Mouse (Mus musculus): ENCODE results near the gene Fat1. TPM values are rescaled to one million over a fixed set of nuclear protein-coding genes. Genes with fewer than 3 reads are reported as not detected.
"Not testable (repeated sequence)": the region's sequence is repeated elsewhere in the genome, so short reads cannot be mapped to it uniquely, and the experiment has no call there.

Fat1 gene
- polyA plus RNA-seq, 1 experiment from 2014 or later, result 23.1 TPM

GRCm38 (mm10) chr8:45062311-45062710 lies 127.1 kb downstream of the Fat1 start:
- Histone ChIP-seq H3K4me3 (ENCODE audit: low read depth, low read length) (no peak overlapping the region), H3K9ac (ENCODE audit: low read length) (no peak overlapping the region), H3K4me2 (no peak overlapping the region), H3K27me3 (ENCODE audit: control insufficient read depth, insufficient read depth, low read length) (no peaks in the 10 kb centered on the region), H3K36me3 (ENCODE audit: control insufficient read depth, insufficient read depth, low read length) (no peaks in the 10 kb centered on the region), H3K27ac (ENCODE audit: low read depth, low read length) (no peak overlapping the region), H3K4me1 (ENCODE audit: control insufficient read depth, insufficient read depth, low read length) (peaks cover 3% of the 10 kb centered on the region; the same call in 1 of the 2 replicates), H3K9me3 (ENCODE audit: control insufficient read depth, low read length) (no peaks in the 10 kb centered on the region)
- no peak for ATAC-seq (ENCODE audit: low FRiP score)
- WGBS, result 91% methylated on average over 11 of the region's 11 CpGs
- DNase-seq (ENCODE audit: low spot score, missing footprints), result no peak

DNA sequence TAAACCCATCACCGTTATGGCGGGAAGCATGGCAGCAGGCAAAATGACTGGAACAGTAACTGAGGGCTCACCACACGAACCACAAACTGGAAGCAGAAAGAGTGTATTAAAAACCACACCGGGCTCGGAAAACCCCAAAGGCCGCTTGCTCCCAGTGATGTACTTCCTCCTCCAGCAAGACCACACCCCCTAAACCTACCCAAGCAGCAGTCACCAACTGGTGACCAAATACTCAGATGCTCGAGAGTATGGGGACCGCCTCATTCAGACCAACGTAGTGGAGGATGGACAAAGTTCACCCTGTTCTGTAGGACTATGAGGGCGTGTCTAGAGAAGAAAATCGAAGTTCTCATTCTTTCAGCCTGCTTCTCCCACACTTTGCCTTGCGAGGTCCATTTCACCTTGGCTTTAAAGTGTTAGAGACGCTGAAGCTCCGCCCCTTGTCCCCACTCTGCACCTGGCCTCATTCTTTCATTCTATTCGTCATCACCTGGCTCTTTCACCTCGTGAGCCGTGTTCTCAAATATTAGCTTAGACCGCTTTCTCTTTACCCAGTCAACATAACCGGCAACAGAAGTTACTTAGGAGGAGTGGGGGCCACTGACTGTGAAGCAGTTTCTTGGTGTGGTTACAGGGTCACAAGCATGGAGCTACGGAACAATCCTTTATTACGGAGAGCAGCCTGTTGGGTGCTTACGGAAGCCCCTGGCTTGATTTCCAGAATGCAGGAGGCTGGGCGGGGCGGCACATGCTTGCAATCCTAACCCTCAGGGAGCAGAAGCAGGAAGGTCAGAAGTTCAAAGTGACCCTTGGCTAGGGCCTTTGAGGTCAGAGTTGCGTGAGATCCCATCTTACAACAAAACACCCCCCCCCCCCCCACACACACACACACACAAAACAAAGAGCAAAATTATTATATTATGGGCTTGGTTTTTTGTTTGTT lies 128.0 kb downstream of the Fat1 start:
- peak; percentile 60 for DNase-seq (ENCODE audit: low spot score, missing footprints)
- H3K4me3 ChIP-seq (ENCODE audit: low read depth, low read length), result no peak overlapping the region
- no peaks in the 10 kb centered on the region for H3K27me3 ChIP-seq (ENCODE audit: control insufficient read depth, insufficient read depth, low read length)
- H3K27ac ChIP-seq (ENCODE audit: low read depth, low read length), result no peak overlapping the region
- H3K4me2 ChIP-seq, result no peak overlapping the region
- peak; percentile 28; the same call in 1 of the 2 replicates for ATAC-seq (ENCODE audit: low FRiP score)
- no peaks in the 10 kb centered on the region for H3K9me3 ChIP-seq (ENCODE audit: control insufficient read depth, low read length)
- peaks cover 3% of the 10 kb centered on the region; the same call in 1 of the 2 replicates for H3K4me1 ChIP-seq (ENCODE audit: control insufficient read depth, insufficient read depth, low read length)
- WGBS, result 77% methylated on average over 25 of the region's 25 CpGs
- no peak overlapping the region for H3K9ac ChIP-seq (ENCODE audit: low read length)
- no peaks in the 10 kb centered on the region for H3K36me3 ChIP-seq (ENCODE audit: control insufficient read depth, insufficient read depth, low read length)

DNA sequence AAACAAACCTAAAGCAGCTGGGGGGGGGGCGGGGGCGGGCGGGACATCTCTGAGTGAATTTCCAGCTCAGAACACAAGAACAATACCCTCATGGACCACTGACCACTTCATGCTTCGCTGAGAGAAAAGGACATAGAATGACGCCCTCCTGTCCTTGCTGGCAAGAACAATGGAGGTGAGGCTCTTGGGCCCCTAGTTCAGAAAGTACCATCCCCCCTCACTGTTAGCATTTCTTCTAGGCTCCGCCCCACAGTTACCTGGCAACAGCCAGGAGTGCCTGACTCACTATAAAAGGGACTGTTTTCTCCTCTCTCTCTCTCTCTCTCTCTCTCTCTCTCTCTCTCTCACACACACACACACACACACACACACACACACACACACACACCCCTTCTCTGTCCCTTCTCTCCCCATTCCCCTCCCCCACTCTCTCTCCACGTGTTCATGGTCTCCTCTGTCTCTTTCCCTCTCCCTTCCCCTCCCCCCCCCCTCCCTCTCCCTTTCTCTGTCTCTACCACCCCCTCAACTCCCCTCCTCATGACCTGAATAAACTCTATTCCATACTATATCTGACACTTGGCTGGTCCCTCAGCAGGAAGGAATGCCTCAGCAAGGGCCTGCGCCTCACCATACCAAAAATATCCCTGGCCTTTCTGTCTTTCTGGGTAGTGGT lies 129.1 kb downstream of the Fat1 start:
- WGBS, result 31% methylated on average over 7 of the region's 8 CpGs
- Histone ChIP-seq H3K4me1 (ENCODE audit: control insufficient read depth, insufficient read depth, low read length) (peaks cover 6% of the 10 kb centered on the region; the same call in 1 of the 2 replicates), H3K27me3 (ENCODE audit: control insufficient read depth, insufficient read depth, low read length) (no peaks in the 10 kb centered on the region), H3K4me3 (ENCODE audit: low read depth, low read length) (no peak overlapping the region), H3K36me3 (ENCODE audit: control insufficient read depth, insufficient read depth, low read length) (no peaks in the 10 kb centered on the region), H3K4me2 (no peak overlapping the region), H3K27ac (ENCODE audit: low read depth, low read length) (no peak overlapping the region), H3K9ac (ENCODE audit: low read length) (no peak overlapping the region), H3K9me3 (ENCODE audit: control insufficient read depth, low read length) (no peaks in the 10 kb centered on the region)
- DNase-seq (ENCODE audit: low spot score, missing footprints) (no peak), ATAC-seq (ENCODE audit: low FRiP score) (peak; percentile 71)

DNA sequence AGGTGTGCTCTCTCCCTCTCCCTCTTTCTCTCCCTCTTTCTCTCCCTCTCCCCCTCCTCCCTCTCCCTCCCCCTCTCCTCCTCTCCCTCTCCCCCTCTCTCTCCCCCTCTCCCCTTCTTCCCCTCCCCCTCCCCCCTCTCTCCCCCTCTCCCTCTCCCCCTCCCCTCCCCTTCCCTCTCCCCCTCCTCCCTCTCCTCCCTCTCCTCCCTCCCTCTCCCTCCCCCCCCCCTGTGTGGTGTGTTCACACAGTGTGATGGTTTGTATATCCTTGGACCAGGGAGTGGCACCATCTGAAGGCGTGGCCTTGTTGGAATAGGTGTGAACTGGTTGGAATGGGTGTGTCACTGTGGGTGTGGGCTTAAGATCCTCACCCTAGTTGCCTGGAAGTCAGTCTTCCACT lies 130.1 kb downstream of the Fat1 start:
- ATAC-seq (ENCODE audit: low FRiP score); H3K9me3 ChIP-seq (ENCODE audit: control insufficient read depth, low read length); H3K9ac ChIP-seq (ENCODE audit: low read length); H3K27ac ChIP-seq (ENCODE audit: low read depth, low read length); H3K27me3 ChIP-seq (ENCODE audit: control insufficient read depth, insufficient read depth, low read length); DNase-seq (ENCODE audit: low spot score, missing footprints); H3K4me2 ChIP-seq; H3K4me1 ChIP-seq (ENCODE audit: control insufficient read depth, insufficient read depth, low read length); H3K4me3 ChIP-seq (ENCODE audit: low read depth, low read length); H3K36me3 ChIP-seq (ENCODE audit: control insufficient read depth, insufficient read depth, low read length): not testable (repeated sequence)
- 100% methylated on average over 1 of the region's 1 CpGs for WGBS

DNA sequence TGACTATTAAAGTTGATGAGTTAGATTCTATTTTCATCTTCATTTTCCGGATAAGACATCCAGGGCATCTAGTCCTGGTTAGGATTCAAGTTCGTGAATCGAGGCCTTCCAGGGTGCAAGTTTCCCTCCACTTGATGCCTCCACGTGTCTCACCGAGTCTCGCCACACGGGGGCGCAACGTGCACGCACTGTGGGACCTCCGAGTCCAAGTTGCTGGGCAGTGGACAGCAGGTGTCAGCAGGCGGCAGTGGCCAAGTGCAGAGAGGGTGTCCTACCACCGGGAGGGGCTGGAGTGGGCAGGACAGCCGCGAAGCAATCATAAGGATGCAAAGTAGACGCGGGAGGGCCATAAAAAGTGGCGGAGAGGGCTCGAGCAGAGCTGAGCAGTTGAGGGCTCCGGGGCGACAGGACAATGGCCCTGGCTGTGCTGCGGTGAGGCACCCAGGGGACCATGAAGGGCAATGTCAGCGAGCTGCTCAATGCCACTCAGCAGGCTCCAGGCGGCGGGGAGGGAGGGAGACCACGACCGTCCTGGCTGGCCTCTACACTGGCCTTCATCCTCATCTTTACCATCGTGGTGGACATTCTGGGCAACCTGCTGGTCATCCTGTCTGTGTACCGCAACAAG lies 133.6 kb downstream of the Fat1 start, which contains the start of gene Mtnr1a:
Mtnr1a (plus strand) TSS at position 379 of the 628 bp plus-strand sequence.
- Histone ChIP-seq H3K9ac (ENCODE audit: low read length) (peak within 1 kb of the TSS; percentile 54), H3K27me3 (ENCODE audit: control insufficient read depth, insufficient read depth, low read length) (peaks cover 2% of the 10 kb centered on the region; the same call in 1 of the 2 replicates), H3K4me1 (ENCODE audit: control insufficient read depth, insufficient read depth, low read length) (peaks cover 6% of the 10 kb centered on the region; the same call in 1 of the 2 replicates), H3K4me2 (peak within 1 kb of the TSS; percentile 73), H3K27ac (ENCODE audit: low read depth, low read length) (no peak within 1 kb of the TSS), H3K36me3 (ENCODE audit: control insufficient read depth, insufficient read depth, low read length) (no peaks in the 10 kb centered on the region), H3K9me3 (ENCODE audit: control insufficient read depth, low read length) (no peaks in the 10 kb centered on the region), H3K4me3 (ENCODE audit: low read depth, low read length) (peak within 1 kb of the TSS; percentile 36)
- ATAC-seq (ENCODE audit: low FRiP score) (peak; percentile 94), DNase-seq (ENCODE audit: low spot score, missing footprints) (peak; percentile 100)
- WGBS, result 6% methylated on average over 29 of the region's 29 CpGs

DNA sequence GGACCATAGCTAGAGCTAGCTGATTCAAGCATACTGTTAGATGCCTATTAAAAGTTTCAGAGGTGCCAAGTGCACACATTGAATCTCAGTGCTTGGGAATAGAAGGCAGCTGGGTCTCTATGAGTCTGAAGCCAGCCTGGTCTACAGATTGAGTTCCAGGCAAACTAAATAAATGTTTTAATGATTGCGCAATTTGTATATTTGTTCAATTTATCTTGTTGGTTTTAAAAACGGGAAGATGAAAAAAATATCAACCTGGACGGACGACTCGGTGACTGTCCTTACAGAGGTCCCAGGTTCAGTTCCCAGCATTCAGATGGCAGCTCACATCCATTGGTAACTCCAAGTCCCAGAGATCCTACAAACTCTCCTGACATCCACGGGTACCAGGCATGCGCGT lies 135.7 kb downstream of the Fat1 start:
- Histone ChIP-seq H3K9ac (ENCODE audit: low read length) (no peak overlapping the region), H3K36me3 (ENCODE audit: control insufficient read depth, insufficient read depth, low read length) (no peaks in the 10 kb centered on the region), H3K27ac (ENCODE audit: low read depth, low read length) (no peak overlapping the region), H3K27me3 (ENCODE audit: control insufficient read depth, insufficient read depth, low read length) (peaks cover 2% of the 10 kb centered on the region; the same call in 1 of the 2 replicates), H3K4me1 (ENCODE audit: control insufficient read depth, insufficient read depth, low read length) (peaks cover 3% of the 10 kb centered on the region; the same call in 1 of the 2 replicates), H3K4me3 (ENCODE audit: low read depth, low read length) (no peak overlapping the region), H3K9me3 (ENCODE audit: control insufficient read depth, low read length) (no peaks in the 10 kb centered on the region), H3K4me2 (no peak overlapping the region)
- no peak for ATAC-seq (ENCODE audit: low FRiP score)
- DNase-seq (ENCODE audit: low spot score, missing footprints), result no peak
- 94% methylated on average over 8 of the region's 8 CpGs for WGBS

DNA sequence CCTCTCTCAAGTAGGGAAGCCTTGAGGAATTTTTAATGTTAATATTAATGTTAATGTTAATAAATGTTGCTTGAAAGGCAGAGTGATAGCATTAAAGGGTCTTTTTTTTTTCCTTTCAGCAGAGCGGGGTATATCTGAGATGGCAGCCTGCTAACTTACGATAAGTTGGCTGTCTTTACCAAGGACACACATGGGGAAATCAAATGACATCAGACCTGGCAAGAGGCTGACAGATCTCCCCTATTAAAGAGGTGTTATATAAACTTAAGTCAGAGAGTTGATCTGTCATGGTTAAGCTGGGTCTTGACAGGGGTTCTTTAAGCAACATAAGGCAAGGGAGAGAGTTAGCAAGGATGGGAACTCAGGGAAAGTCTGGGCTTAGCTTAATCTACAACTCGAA lies 145.6 kb downstream of the Fat1 start:
- H3K9me3 ChIP-seq (ENCODE audit: control insufficient read depth, low read length), result no peaks in the 10 kb centered on the region
- H3K9ac ChIP-seq (ENCODE audit: low read length), result no peak overlapping the region
- no peak overlapping the region for H3K27ac ChIP-seq (ENCODE audit: low read depth, low read length)
- no peaks in the 10 kb centered on the region for H3K36me3 ChIP-seq (ENCODE audit: control insufficient read depth, insufficient read depth, low read length)
- no peaks in the 10 kb centered on the region for H3K4me1 ChIP-seq (ENCODE audit: control insufficient read depth, insufficient read depth, low read length)
- 81% methylated on average over 3 of the region's 3 CpGs for WGBS
- no peaks in the 10 kb centered on the region for H3K27me3 ChIP-seq (ENCODE audit: control insufficient read depth, insufficient read depth, low read length)
- ATAC-seq (ENCODE audit: low FRiP score) (no peak), DNase-seq (ENCODE audit: low spot score, missing footprints) (no peak)
- H3K4me2 ChIP-seq, result no peak overlapping the region
- no peak overlapping the region for H3K4me3 ChIP-seq (ENCODE audit: low read depth, low read length)

DNA sequence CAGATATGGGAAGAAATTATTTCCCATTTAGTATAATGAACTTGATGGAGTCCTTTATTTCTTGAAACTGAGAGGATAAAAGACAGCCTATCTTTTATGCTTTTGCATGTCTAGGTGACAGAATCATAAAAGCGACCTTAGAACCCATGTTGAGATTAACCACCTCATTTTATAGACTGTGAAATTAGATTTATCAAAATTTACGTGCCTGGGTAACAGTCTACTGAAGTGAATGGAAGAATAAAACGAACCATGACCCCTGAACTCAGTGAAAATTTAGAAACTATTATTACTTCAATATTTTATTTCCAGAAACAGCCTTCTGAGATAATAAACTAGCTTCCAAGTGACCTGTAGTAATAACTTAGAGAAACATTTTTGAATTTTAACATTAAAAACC lies 158.4 kb downstream of the Fat1 start:
- H3K4me2 ChIP-seq, result no peak overlapping the region
- no peak overlapping the region for H3K9ac ChIP-seq (ENCODE audit: low read length)
- no peak overlapping the region for H3K4me3 ChIP-seq (ENCODE audit: low read depth, low read length)
- no peaks in the 10 kb centered on the region for H3K36me3 ChIP-seq (ENCODE audit: control insufficient read depth, insufficient read depth, low read length)
- no peak for ATAC-seq (ENCODE audit: low FRiP score)
- 81% methylated on average over 3 of the region's 3 CpGs for WGBS
- no peaks in the 10 kb centered on the region for H3K9me3 ChIP-seq (ENCODE audit: control insufficient read depth, low read length)
- H3K27me3 ChIP-seq (ENCODE audit: control insufficient read depth, insufficient read depth, low read length), result no peaks in the 10 kb centered on the region
- DNase-seq (ENCODE audit: low spot score, missing footprints), result no peak
- H3K4me1 ChIP-seq (ENCODE audit: control insufficient read depth, insufficient read depth, low read length), result no peaks in the 10 kb centered on the region
- no peak overlapping the region for H3K27ac ChIP-seq (ENCODE audit: low read depth, low read length)

Data from midbrain, embryonic 11.5 days (tissue).